Mouse (Mus musculus): ENCODE measurements around the gene Pid1. TPM values are rescaled to one million over a fixed set of nuclear protein-coding genes. Genes with fewer than 3 reads are reported as not detected.

The Pid1 gene
- polyA plus RNA-seq (2014; fragmentation: Nextera tagmentation; extraction: Ambion mirVana) = 22.2 and 33.5 TPM in 2 replicates

- no peak within 1 kb of the TSS for H3K4me2 ChIP-seq (replicated peaks; ENCODE audit: low read depth, low read length)
- WGBS = 86% methylated on average over 8 of the region's 8 CpGs
- H3K4me1 ChIP-seq (ENCODE audit: control insufficient read depth, insufficient read depth, low read length) = no peaks in the 10 kb centered on the region; the same call in 1 of the 2 replicates
- no peak within 1 kb of the TSS for H3K9ac ChIP-seq (ENCODE audit: low read depth, low read length)
- no peak within 1 kb of the TSS for H3K4me3 ChIP-seq (ENCODE audit: low read length)
- no peaks in the 10 kb centered on the region for H3K27me3 ChIP-seq (ENCODE audit: control insufficient read depth, insufficient read depth, low read length)
- H3K36me3 ChIP-seq (ENCODE audit: control insufficient read depth, insufficient read depth, low read length) = no peaks in the 10 kb centered on the region
- H3K27ac ChIP-seq (ENCODE audit: low read depth, low read length) = no peak within 1 kb of the TSS
- H3K9me3 ChIP-seq (ENCODE audit: control insufficient read depth, low read length) = no peaks in the 10 kb centered on the region
- ATAC-seq (ENCODE audit: low FRiP score, low TSS enrichment) = no peak
Observed at GRCm38 (mm10) chr1:84363967-84364366, at the start of gene Pid1. Gene Pid1 (minus strand): TSS chr1:84364180.

GRCm38 (mm10) chr1:84409514-84409913 lies 45.5 kb upstream of the Pid1 start:
- Histone ChIP-seq H3K4me1 (ENCODE audit: control insufficient read depth, insufficient read depth, low read length) (no peaks in the 10 kb centered on the region), H3K27me3 (ENCODE audit: control insufficient read depth, insufficient read depth, low read length) (no peaks in the 10 kb centered on the region), H3K9me3 (ENCODE audit: control insufficient read depth, low read length) (no peaks in the 10 kb centered on the region), H3K36me3 (ENCODE audit: control insufficient read depth, insufficient read depth, low read length) (no peaks in the 10 kb centered on the region), H3K9ac (ENCODE audit: low read depth, low read length) (no peak overlapping the region), H3K27ac (ENCODE audit: low read depth, low read length) (no peak overlapping the region), H3K4me2 (replicated peaks; ENCODE audit: low read depth, low read length) (no peak overlapping the region), H3K4me3 (ENCODE audit: low read length) (no peak overlapping the region)
- no peak for ATAC-seq (ENCODE audit: low FRiP score, low TSS enrichment)
- 83% methylated on average over 2 of the region's 2 CpGs for WGBS

GRCm38 (mm10) chr1:84408873-84409272 lies 44.9 kb upstream of the Pid1 start:
- H3K27ac ChIP-seq (ENCODE audit: low read depth, low read length) = no peak overlapping the region
- 86% methylated on average over 2 of the region's 2 CpGs for WGBS
- H3K9me3 ChIP-seq (ENCODE audit: control insufficient read depth, low read length) = no peaks in the 10 kb centered on the region
- no peak for ATAC-seq (ENCODE audit: low FRiP score, low TSS enrichment)
- no peak overlapping the region for H3K9ac ChIP-seq (ENCODE audit: low read depth, low read length)
- H3K4me3 ChIP-seq (ENCODE audit: low read length) = no peak overlapping the region
- H3K4me2 ChIP-seq (replicated peaks; ENCODE audit: low read depth, low read length) = no peak overlapping the region
- H3K4me1 ChIP-seq (ENCODE audit: control insufficient read depth, insufficient read depth, low read length) = no peaks in the 10 kb centered on the region
- no peaks in the 10 kb centered on the region for H3K27me3 ChIP-seq (ENCODE audit: control insufficient read depth, insufficient read depth, low read length)
- H3K36me3 ChIP-seq (ENCODE audit: control insufficient read depth, insufficient read depth, low read length) = no peaks in the 10 kb centered on the region

- H3K36me3 ChIP-seq (ENCODE audit: control insufficient read depth, insufficient read depth, low read length) = no peaks in the 10 kb centered on the region
- ATAC-seq (ENCODE audit: low FRiP score, low TSS enrichment) = no peak
- 72% methylated on average over 4 of the region's 4 CpGs for WGBS
Observed at GRCm38 (mm10) chr1:84406891-84407290, 42.9 kb upstream of the Pid1 start.

GRCm38 (mm10) chr1:84405551-84406290 lies 41.7 kb upstream of the Pid1 start:
- Histone ChIP-seq H3K9ac (ENCODE audit: low read depth, low read length) (no peak overlapping the region), H3K27me3 (ENCODE audit: control insufficient read depth, insufficient read depth, low read length) (no peaks in the 10 kb centered on the region), H3K4me2 (replicated peaks; ENCODE audit: low read depth, low read length) (no peak overlapping the region), H3K36me3 (ENCODE audit: control insufficient read depth, insufficient read depth, low read length) (no peaks in the 10 kb centered on the region), H3K27ac (ENCODE audit: low read depth, low read length) (no peak overlapping the region), H3K4me1 (ENCODE audit: control insufficient read depth, insufficient read depth, low read length) (no peaks in the 10 kb centered on the region), H3K4me3 (ENCODE audit: low read length) (no peak overlapping the region), H3K9me3 (ENCODE audit: control insufficient read depth, low read length) (no peaks in the 10 kb centered on the region)
- WGBS = 83% methylated on average over 5 of the region's 5 CpGs
- ATAC-seq (ENCODE audit: low FRiP score, low TSS enrichment) = no peak

More at GRCm38 (mm10) chr1:84406891-84407290, 42.9 kb upstream of the Pid1 start:
- H3K4me3 ChIP-seq (ENCODE audit: low read length) = no peak overlapping the region
- no peak overlapping the region for H3K27ac ChIP-seq (ENCODE audit: low read depth, low read length)
- H3K4me2 ChIP-seq (replicated peaks; ENCODE audit: low read depth, low read length) = no peak overlapping the region
- no peaks in the 10 kb centered on the region for H3K27me3 ChIP-seq (ENCODE audit: control insufficient read depth, insufficient read depth, low read length)
- H3K4me1 ChIP-seq (ENCODE audit: control insufficient read depth, insufficient read depth, low read length) = no peaks in the 10 kb centered on the region
- no peaks in the 10 kb centered on the region for H3K9me3 ChIP-seq (ENCODE audit: control insufficient read depth, low read length)
- H3K9ac ChIP-seq (ENCODE audit: low read depth, low read length) = no peak overlapping the region

GRCm38 (mm10) chr1:84404880-84405279 lies 40.9 kb upstream of the Pid1 start:
- ATAC-seq (ENCODE audit: low FRiP score, low TSS enrichment) = no peak
- no peak overlapping the region for H3K9ac ChIP-seq (ENCODE audit: low read depth, low read length)
- no peaks in the 10 kb centered on the region for H3K4me1 ChIP-seq (ENCODE audit: control insufficient read depth, insufficient read depth, low read length)
- H3K4me3 ChIP-seq (ENCODE audit: low read length) = no peak overlapping the region
- H3K27ac ChIP-seq (ENCODE audit: low read depth, low read length) = no peak overlapping the region
- no peaks in the 10 kb centered on the region for H3K9me3 ChIP-seq (ENCODE audit: control insufficient read depth, low read length)
- 61% methylated on average over 12 of the region's 12 CpGs for WGBS
- H3K36me3 ChIP-seq (ENCODE audit: control insufficient read depth, insufficient read depth, low read length) = no peaks in the 10 kb centered on the region
- H3K4me2 ChIP-seq (replicated peaks; ENCODE audit: low read depth, low read length) = no peak overlapping the region
- no peaks in the 10 kb centered on the region for H3K27me3 ChIP-seq (ENCODE audit: control insufficient read depth, insufficient read depth, low read length)

GRCm38 (mm10) chr1:84402154-84402553 lies 38.2 kb upstream of the Pid1 start:
- no peak for ATAC-seq (ENCODE audit: low FRiP score, low TSS enrichment)
- no peaks in the 10 kb centered on the region for H3K36me3 ChIP-seq (ENCODE audit: control insufficient read depth, insufficient read depth, low read length)
- H3K4me2 ChIP-seq (replicated peaks; ENCODE audit: low read depth, low read length) = no peak overlapping the region
- H3K9me3 ChIP-seq (ENCODE audit: control insufficient read depth, low read length) = no peaks in the 10 kb centered on the region
- no peak overlapping the region for H3K9ac ChIP-seq (ENCODE audit: low read depth, low read length)
- H3K27ac ChIP-seq (ENCODE audit: low read depth, low read length) = no peak overlapping the region
- H3K4me1 ChIP-seq (ENCODE audit: control insufficient read depth, insufficient read depth, low read length) = no peaks in the 10 kb centered on the region
- WGBS = 49% methylated on average over 1 of the region's 1 CpGs
- no peak overlapping the region for H3K4me3 ChIP-seq (ENCODE audit: low read length)
- H3K27me3 ChIP-seq (ENCODE audit: control insufficient read depth, insufficient read depth, low read length) = no peaks in the 10 kb centered on the region

- Histone ChIP-seq H3K4me2 (replicated peaks; ENCODE audit: low read depth, low read length) (no peak overlapping the region), H3K9ac (ENCODE audit: low read depth, low read length) (no peak overlapping the region), H3K36me3 (ENCODE audit: control insufficient read depth, insufficient read depth, low read length) (no peaks in the 10 kb centered on the region), H3K4me3 (ENCODE audit: low read length) (no peak overlapping the region), H3K27me3 (ENCODE audit: control insufficient read depth, insufficient read depth, low read length) (no peaks in the 10 kb centered on the region), H3K27ac (ENCODE audit: low read depth, low read length) (no peak overlapping the region), H3K4me1 (ENCODE audit: control insufficient read depth, insufficient read depth, low read length) (no peaks in the 10 kb centered on the region), H3K9me3 (ENCODE audit: control insufficient read depth, low read length) (no peaks in the 10 kb centered on the region)
- 76% methylated on average over 3 of the region's 3 CpGs for WGBS
- ATAC-seq (ENCODE audit: low FRiP score, low TSS enrichment) = no peak
Observed at GRCm38 (mm10) chr1:84399671-84400070, 35.7 kb upstream of the Pid1 start.

- 82% methylated on average over 4 of the region's 4 CpGs for WGBS
- no peaks in the 10 kb centered on the region for H3K9me3 ChIP-seq (ENCODE audit: control insufficient read depth, low read length)
- no peak for ATAC-seq (ENCODE audit: low FRiP score, low TSS enrichment)
- H3K4me2 ChIP-seq (replicated peaks; ENCODE audit: low read depth, low read length) = no peak overlapping the region
- no peaks in the 10 kb centered on the region for H3K36me3 ChIP-seq (ENCODE audit: control insufficient read depth, insufficient read depth, low read length)
- no peaks in the 10 kb centered on the region for H3K27me3 ChIP-seq (ENCODE audit: control insufficient read depth, insufficient read depth, low read length)
- no peak overlapping the region for H3K27ac ChIP-seq (ENCODE audit: low read depth, low read length)
- no peak overlapping the region for H3K4me3 ChIP-seq (ENCODE audit: low read length)
- no peak overlapping the region for H3K9ac ChIP-seq (ENCODE audit: low read depth, low read length)
- H3K4me1 ChIP-seq (ENCODE audit: control insufficient read depth, insufficient read depth, low read length) = no peaks in the 10 kb centered on the region
Observed at GRCm38 (mm10) chr1:84399118-84399517, 35.1 kb upstream of the Pid1 start.

All from kidney, embryonic 14.5 days (tissue).